Mouse (Mus musculus): ENCODE data around the gene Tfeb.
A peak's percentile ranks its signal among the peaks of the same experiment; 100 is the strongest.

The Tfeb gene

DNA sequence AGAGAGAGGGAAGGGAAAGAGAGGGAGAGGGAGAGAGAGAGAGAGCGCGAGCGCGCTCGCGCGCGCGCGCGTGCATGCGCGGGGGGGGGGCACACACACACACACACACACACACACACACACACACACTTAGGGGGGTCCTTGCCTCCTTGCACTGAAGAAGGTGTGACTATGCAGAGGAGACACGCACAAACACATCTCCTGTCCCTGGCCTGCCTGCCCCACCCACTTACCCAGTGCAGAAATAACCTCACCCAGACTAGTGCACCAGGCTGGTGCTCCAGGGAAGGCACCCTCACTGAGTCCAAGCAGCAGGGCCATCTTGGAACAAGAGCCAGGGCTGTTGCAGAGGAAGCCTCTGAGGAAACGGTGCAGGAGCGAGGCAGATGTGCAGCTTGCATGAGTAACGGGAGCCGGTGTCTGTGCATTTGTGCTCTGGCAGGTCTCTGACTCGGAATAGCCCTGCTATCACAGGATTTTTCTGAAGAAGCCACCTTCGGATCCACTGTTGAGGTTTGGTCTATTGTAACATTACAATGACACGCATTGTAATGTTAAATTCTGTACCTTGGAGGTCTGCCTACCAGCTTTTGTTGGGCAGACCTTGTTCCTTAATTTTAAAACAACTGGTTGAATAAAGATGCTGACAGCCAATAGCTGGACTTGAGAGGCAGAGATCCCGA is 23.8 kb upstream of the Tfeb start:
- no peak for DNase-seq (ENCODE audit: low spot score in 2 of 2)

DNA sequence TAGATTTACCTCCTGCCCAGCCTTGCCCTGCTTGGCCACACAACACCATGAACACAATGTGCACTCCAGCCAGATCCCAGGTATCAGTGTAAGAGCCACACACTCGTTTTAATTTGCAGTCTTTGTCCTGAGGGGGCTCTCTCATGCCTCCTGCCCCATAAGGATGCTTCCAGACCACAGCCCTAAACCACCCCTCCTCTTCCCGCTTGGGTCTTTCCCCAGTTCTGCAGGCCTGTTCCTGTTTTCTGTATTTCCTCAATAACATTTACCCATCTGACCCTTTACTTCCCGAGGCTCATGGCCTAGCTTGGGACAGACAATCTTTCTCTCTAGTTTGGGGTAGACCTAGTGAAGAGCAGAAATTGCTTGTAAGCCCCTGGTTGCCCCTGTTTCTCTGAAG is 21.8 kb upstream of the Tfeb start:
- DNase-seq (ENCODE audit: low spot score in 2 of 2) = no peak

DNA sequence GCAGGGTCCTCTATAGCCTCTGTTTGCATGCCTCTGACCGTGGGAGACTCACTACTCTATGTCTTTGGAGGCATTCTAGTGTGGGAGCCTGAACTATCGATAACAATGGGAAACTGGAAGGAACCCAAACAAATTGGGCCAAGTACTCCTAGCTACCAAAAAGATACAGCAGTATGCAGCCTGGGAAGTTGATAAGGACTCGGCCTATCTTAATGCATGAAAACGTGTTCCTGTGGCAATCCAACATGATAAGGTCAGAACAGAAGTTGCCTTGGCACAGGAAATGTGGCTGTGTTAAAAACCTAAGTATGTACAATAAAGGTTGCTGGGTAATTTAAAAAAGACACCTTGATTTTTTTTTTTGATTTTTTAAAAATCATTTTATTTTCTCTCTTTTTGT is 15.6 kb upstream of the Tfeb start:
- no peak for DNase-seq (ENCODE audit: low spot score in 2 of 2)

DNA sequence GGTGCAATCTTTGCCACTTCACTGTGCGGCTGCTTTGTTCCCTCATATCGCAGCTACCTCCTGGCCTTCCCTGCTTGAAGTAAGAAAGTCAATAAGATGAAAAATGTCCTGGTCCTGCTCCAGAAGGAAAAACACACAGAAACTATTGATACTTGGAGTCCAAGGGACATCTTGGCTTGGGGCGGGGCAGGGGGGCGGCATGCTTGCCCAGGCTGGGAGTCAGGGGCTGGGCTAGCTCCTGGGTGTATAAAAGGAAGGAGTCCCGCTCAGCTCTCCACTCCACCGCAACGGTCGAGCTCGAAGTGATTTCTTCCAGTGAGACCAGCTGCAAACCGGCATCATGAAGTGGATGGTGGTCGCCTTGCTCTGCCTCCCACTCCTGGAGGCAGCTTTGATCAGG is 10.3 kb upstream of the Tfeb start, which contains the start of gene Pgc:
TSS of gene Pgc (plus strand) at position 277 of the 400 bp plus-strand sequence.
- no peak for DNase-seq (ENCODE audit: low spot score in 2 of 2)

DNA sequence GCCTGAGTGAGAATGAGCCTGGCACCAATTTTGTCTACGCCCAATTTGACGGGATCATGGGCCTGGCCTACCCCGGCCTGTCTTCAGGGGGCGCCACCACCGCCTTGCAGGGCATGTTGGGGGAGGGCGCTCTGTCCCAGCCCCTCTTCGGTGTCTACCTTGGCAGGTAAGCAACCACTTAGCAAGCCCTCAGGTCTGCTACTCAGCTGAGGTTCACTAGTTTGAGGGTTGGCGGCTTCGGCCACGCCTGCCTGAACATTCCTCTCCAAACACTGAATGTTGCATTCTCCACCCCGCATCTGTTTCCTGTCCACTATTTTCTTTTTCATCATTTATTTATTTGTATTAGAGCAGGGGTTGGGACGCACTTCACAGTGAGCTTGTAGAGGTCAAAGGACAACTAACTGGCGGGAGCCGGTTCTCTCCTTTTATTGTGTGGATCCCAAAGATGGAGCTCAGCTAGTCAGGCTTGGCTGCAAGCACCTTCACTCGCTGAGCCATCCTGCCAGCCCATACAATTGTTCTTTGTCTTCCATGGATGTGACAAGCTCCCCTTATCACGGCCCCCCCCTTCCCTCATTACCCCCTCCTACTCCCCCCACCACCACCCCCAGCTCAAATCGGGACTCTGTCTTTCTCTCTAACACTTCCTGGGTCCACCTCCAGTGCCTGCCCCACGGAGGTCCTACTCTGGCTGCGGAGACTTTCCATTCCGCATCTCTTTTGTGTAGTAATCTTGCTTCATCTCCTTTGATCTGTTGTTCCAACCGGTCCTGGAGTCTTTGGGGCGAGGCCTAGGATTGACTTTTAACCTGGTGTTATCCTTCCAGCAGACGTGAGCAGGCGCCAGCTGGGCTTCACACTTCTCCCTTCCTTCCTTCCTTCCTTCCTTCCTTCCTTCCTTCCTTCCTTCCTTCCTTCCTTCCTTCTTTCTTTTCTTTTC is 5.9 kb upstream of the Tfeb start:
- DNase-seq (ENCODE audit: low spot score in 2 of 2) = no peak

DNA sequence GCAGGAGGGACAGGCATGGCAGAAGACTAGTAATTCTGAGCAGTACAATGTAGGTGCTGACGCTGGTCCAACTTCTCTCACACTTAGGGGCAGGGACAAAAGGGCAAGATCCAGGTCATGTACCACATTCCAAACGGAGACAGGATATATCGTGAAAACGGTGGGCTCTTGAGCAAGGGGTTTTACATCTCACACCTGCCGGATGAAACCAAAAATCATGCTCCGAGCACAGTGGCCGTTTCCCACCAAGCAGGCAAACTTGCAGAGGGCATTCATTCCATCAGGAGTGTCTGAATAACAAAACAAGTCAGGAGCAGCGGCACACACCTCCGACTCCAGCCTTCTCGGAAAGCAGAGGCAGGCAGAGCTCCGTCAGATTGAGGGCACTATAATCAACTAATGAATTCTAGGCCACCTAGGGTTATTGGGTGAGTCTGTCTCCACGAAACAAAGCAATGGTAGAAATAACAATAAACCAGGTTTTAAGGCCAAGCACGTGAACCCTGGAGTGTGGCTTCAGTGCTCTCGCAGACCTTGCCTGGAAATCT is 1.2 kb upstream of the Tfeb start:
- no peak for DNase-seq (ENCODE audit: low spot score in 2 of 2)

DNA sequence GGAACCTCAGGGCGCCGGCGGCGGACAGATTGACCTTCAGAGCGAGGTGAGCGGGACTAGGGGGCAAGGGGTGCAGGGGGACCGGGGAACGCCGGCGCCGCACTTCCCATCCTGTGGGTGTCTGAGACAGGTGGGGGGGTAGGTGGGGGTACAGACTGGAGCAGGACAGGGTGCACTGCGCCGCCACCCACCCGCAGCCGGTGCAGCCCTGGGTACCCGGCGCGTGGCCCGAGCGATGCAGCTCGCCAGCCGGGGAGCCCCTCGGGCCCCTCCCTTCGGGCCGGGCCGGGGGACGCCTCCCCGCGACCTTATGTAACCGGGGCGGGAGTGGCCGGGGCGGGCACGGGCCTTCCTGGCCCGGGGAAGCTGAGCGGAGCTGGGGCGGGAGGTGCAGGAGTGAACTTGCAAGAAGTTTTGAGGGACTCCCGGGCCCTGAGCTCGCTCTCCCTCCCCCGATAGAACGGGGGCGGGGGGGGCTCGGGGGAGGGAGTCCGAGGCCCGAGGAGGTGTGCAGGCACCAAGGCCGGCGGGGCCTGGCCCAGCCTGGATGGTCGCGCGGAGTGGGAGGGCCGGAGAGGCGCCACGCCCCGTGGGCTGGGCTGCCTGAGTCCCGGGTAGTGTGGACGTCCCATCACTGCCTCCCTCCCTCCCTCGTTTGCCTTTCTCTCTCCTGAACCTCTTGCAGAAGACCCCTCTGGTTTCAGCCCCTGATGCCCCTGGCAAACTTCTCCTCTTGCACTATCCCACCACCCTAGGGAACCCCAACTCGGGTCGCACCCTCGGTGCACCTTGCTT is 638 bp downstream of the Tfeb start:
- peak; percentile 86 to 89 for DNase-seq (ENCODE audit: low spot score in 2 of 2)

DNA sequence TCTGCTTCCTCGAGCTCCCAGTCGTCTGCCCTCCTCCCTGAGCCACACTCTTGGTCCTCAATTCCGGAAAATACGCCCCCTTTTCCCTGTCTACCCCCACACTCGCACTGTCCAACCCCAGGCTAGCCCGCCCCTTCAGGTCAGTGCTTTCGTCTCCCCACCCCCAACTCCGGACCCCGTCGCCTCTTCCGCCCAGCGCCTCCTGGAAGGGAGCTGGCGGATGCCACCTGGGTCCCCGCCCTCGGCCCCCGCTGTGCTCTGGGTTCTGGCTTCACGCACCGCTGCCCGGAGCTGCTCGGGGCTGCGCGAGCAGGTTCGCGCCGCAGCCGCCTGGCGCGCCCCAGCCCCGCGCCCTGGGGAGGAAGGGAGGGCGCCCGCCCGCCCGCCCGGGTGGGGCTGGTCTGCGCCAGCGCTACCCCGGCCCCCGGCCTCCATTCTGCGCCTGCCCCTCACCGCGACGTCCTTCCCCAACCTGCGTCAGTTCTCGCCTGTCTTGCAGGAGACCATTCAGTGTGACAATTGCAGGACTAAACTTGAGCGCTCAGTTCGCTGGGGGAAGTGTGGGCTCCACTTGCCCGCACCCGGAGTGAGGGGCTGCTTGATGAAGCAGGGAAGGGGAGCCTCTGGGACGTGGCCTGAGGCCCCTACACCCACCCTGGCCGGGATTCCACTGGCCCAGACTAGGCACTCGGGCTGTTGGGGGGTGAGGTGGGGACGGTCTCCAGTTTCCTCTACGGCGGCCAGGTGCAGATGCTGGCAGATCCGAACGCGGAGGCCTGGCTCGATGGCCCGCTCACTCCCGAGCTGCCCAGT is 1.4 kb downstream of the Tfeb start:
- DNase-seq (ENCODE audit: low spot score in 2 of 2) = peak; percentile 78 to 88

DNA sequence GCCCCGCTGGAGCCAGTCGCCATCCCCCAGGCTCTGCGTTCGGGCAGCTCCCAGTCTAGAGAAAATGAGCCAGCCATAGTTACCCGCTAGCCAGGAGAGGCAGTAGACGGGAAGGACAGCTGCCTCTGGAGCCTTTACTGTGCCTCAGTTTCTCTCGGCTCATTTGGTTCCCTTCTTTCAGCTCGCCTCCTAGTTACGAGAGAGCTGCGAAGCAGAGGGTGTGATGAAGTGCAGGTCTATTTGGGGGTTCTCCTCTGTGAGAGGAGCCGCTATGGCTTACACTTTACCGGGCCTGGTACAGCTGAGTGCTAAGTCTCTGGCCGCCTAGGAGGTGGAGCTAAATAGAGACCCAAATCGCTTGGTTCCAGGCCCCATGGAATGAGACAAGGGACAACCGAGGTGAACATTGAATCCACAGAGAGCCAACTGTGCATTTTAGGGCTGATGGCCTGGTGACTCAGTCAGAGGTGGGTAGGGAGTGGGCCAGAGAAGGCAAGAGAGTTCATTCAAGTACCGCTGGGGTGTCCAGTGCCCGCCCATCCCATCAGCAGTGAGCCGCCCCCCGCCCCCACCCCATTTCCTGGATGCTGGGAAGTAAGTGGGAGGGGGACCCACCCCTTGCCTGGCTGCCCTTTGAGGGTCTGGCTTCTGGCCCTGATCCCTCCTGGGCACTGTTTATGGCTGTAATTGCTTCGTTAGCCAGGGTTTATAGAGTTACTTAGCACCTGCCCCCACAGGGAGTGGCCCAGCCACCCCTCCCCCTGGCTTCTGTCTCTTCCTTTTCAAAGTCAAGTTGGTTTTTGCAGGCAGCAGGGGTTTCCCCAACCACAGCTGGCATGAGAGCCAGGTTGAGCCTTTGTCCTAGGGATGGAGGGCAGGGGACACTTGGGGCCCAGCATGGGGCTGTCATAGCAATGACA is 2.3 kb downstream of the Tfeb start:
- peak in 1 of 2 experiments; percentile 63 for DNase-seq (ENCODE audit: low spot score in 2 of 2)

DNA sequence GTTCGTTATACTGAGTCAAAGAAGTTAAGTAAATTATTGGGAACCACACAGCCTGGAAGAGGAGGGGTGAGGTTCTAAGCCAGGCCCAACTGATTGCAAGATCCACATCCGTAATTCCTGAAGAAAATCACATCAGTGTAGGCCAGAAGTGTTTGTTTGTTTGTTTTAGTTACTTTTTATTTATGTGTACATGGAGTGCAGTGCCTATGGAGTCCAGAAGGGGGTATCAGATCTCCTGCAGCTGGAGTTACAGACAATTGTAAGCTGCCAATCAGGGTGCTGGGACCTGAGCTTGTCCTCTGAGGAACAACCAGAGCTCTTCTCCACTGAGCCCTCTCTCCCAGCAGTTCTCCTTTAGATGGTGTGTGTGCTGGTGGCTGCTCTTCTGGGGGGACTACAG is 3.4 kb downstream of the Tfeb start:
- no peak for DNase-seq (ENCODE audit: low spot score in 2 of 2)

DNA sequence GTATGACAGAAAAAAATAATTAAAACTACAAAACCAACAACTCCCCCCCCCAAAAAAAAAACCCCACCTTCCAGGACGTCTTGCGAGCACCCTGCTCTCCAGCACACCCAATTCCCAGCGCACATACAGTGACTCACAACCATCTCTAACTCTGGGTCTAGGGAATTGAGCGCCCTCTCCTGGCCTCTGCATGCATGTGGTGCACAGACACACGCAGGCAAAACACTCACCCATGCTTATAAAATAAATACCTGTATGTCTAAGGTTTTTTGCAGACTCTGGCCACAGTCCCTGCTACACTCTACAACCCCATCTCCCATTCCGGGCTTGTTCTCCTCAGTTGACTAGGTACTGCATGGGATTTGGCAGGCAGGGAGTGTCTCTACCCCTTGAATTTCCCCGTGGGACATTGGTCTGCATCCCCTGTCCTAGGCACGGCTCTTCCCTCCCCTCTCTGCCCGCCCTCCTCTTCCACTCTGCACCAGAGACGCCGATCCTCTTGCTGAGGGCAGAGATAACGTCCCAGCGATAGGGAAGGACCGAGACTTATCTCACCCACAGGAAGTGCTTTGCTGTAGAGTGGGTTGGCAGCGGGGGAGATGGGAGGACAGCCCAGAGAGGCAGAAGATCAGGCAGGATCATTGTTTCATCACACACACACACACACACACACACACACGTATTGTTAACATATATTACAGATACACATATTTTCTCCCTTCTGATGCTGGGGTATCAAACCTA is 6.3 kb downstream of the Tfeb start:
- DNase-seq (ENCODE audit: low spot score in 2 of 2) = no peak

DNA sequence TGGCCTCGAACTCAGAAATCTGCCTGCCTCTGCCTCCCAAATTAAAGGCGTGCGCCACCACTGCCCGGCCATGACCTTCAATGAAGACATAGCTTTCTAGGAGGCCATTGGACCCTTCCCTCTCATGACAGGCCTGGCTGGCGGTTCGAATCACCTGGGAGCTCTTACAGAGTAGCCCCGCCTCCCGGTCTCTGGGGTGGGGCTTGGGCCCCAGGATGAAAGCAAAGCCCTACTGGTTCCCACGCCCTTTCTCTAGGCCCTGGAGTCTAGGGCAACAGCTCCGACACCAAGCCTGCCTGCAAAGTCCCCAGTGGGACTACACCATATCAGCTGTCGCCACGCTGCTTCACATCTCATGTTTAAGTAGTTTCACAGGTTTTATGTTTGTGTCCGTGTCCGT is 7.3 kb downstream of the Tfeb start:
- DNase-seq (ENCODE audit: low spot score in 2 of 2) = no peak

DNA sequence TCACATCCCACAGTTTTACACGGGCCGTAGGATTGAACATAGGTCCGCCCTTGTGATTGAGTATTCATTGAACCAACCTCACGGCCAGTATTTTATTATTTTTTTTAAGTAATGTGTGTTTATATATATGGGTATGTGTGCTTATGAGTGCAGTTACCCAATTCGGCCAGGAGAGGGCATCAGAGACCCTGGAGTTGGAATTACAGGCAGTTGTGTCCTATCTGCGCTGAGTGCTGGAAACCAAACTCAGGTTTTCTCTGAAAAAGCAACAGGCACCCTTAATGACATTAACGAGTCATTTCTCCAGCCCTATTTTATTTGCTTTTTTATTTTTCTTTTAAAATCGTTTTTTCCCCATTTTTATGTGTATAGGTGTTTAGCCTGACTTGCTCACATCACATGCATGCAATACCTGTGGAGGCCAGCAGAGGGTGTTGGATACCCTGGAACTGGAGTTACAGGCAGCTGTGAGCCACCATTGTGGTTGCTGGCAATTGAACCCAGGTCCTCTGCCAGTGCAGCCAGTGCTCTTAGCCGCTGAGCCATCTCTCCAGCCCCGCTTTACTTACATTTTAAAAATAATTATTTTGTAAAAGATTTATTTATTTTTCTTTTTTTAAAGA is 8.0 kb downstream of the Tfeb start:
- DNase-seq (ENCODE audit: low spot score in 2 of 2) = no peak

DNA sequence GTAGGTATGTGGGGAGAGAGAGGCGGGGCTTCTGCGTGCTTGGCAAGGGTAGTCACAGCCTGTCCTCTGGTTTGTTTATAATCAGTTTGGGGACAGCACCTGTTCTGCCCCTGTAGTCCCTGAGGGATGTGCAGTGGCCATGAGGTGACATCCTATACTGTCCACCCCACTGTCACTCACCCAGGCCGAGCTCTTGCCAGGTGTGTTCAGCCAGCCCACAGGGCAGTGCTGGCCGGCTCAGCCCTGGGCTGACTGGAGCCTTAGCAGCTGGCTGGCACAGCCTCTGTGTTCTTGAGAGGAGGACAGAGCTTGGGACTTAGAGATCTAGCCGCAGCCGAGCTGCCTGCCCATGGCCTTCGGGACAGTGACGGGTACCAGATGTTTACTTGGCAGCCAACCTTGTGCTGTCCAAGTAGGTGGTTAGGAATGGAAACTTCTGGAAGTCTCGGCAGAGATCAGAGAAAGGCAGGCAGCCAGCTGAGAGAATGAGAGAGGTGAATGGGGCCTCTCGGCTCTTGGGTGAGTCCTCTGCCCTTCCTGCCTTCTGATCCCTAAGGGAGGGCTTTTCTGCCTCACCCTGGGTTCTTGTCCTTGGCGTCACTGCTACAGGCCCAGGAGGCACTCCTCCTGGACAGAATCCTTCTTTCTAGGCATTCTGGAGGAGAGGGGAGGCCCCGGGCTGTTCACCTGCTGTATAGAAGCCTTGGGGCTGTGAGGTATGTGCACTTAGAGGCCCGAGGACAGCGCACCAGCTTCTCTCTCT is 12.1 kb downstream of the Tfeb start:
- DNase-seq (ENCODE audit: low spot score in 2 of 2) = no peak

DNA sequence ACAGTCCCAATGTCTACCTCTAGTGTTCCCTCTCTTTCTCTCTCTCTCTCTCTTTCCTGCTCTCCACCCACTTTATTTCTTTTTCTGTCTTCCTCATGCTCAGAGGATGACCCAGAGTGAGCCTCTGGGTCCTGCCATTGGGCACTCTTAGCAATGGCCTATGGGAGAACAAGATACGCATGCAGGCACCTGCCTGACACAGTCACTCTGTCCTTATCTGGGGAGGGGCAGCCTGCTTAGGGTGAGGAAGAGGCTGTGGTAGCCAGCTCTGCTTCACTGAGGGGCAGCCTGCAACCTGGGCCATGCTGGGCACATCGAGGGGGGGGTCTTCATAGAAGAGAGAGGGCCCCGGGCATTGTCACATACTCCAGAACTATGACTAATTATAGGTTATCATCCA is 12.8 kb downstream of the Tfeb start:
- no peak for DNase-seq (ENCODE audit: low spot score in 2 of 2)

DNA sequence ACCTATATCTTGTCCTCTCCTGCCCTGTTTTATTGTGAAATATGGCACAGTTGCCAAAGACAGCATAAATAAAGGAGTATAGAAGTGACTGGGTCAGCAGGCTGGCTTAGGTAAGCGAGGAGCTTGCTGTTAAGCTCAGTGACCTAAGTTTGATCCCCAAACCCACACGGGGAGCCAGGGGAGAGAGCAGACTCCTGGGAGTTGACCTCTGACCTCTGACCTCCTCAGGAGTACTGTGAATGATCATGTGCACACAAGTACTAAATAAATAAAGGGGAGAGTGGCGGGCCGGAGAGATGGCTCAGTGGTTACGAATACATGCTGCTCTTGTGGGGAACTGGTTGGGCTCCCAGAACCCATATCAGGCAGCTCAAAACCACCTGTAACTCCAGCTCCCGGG is 13.3 kb downstream of the Tfeb start:
- no peak for DNase-seq (ENCODE audit: low spot score in 2 of 2)

DNA sequence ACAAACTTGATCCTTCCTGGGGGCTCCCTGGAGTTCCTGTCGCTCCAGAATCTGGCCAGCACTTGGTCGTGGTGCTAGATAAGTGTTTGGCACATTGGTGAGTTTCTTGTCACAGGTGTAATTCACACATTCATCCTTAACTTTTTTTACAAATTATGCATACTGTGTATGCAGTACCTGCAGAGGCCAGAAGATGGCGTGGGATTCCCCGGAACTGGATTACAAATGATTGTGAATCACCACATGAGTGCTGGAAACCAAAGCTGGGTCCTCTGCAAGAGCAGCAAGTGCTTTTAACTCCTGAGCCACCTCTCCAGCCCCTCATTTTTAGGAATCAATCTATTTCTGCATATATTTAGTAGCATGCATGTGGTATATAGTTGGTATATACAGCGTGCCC is 15.0 kb downstream of the Tfeb start:
- DNase-seq (ENCODE audit: low spot score in 2 of 2) = no peak

DNA sequence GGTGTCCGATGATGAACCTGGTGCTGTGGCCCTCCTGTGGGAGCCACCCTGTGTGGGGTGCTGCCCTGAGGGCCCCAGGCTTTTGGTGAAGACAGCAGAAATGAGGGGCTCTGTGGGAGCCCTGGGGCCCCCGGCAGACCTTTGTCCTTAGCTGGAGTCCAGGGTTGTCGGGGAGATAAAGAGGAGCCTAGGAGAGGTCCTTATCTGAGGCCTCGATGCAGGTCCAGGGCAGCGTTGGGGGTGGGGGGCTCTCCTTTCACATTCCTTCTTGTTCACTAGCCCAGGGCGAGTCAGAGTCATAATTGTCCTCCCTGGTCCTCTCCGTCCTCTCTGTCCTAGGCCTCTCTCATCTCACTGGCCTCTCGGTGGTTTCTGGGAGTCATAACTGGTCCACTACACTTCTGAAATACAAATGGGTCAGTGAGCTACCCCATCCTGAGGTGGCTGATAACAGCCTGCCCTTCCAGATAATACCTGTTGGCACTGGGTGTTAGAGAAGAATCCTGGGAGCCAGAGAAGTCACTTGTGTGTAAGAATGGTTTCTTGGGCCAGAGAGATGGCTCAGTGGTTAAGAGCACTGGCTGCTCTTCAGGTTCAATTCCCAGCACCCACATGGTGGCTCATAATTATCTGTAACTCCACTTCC is 16.4 kb downstream of the Tfeb start:
- no peak for DNase-seq (ENCODE audit: low spot score in 2 of 2)

Data from spleen, postnatal 4 days (tissue).